In the genomic region with DNA sequence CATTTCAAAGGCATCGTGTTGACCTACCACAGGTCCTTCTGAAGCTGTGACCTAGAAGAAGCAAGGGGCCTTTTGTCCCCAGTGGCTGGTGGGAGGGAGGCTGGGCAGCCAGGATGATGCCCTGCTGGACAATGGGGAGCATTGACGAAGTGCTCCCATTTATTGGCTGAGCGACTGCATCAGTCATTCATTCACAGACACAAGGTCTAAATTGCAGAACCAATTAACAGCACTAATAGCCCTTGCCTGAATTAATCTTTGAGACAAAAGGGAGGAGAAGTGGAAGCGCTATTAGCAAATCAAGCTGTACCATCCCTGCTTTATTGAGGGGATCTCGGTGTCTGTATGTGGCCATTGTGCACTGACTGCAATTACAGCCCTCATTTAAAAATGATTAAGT, we compare ENCODE assay signal across 16 mouse cellular contexts. TPM values are rescaled to one million over a fixed set of nuclear protein-coding genes. Genes with fewer than 3 reads are reported as not detected.
A peak's percentile ranks its signal among the peaks of the same experiment; 100 is the strongest.
DNase-seq lines count a peak whose midpoint lies in the region; ATAC-seq lines count a peak whose summit lies in the region.
"Had no signal": no experiment of that assay in that cellular context is flagged by ENCODE, and none has a peak within 500 bp of the region (broad histone marks: within the 10 kb centered on the region; RNA-seq: fewer than 3 reads in every experiment).

No protein-coding gene starts in this region.

- no peak for DNase-seq in hindbrain, embryonic 10.5 days (ENCODE audit: low spot score)
- peak; percentile 89 for DNase-seq in Muller cell, postnatal 12 days (ENCODE audit: inconsistent ontology term)
- DNase-seq in layer of hippocampus, postnatal 14 days (ENCODE audit: low spot score in 2 of 2) = peak; percentile 13 to 52
- no peak for DNase-seq in testis, postnatal 14 days (ENCODE audit: low spot score)
- DNase-seq in lung, postnatal 4 days = no peak
- DNase-seq: gastrocnemius, adult 2 months; kidney, adult 8-10 months had no signal

- H3K4me2 ChIP-seq in hindbrain, embryonic 12.5 days (replicated peaks) = no peak overlapping the region
- H3K4me2 ChIP-seq in forebrain, embryonic 16.5 days (ENCODE audit: low read length) = peak overlapping the region; percentile 14; the same call in 1 of the 2 replicates
- H3K4me2 ChIP-seq in intestine, embryonic 16.5 days (ENCODE audit: low read depth, low read length) = no peak overlapping the region

- H3K27me3 ChIP-seq in hindbrain, embryonic 12.5 days = 0 out of 2 replicates have a peak, but pooled peaks cover 4% of the 10 kb centered on the region
- no peaks in the 10 kb centered on the region for H3K27me3 ChIP-seq in hindbrain, embryonic 10.5 days (ENCODE audit: insufficient read depth, poor library complexity, severe bottlenecking)
- H3K27me3 ChIP-seq in forebrain, embryonic 16.5 days (replicated peaks; ENCODE audit: control insufficient read depth, insufficient read depth, low read length) = no peaks in the 10 kb centered on the region
- H3K27me3 ChIP-seq in intestine, embryonic 16.5 days (replicated peaks; ENCODE audit: control insufficient read depth, insufficient read depth, low read length) = no peaks in the 10 kb centered on the region
- H3K27me3 ChIP-seq: CH12.LX had no signal

- ATAC-seq in hindbrain, embryonic 12.5 days (ENCODE audit: low FRiP score) = peak; percentile 66
- peak; percentile 54 for ATAC-seq in forebrain, embryonic 16.5 days
- ATAC-seq in intestine, embryonic 16.5 days = no peak
- ATAC-seq: lung, postnatal 0 days had no signal

- no peak overlapping the region for H3K4me3 ChIP-seq in hindbrain, embryonic 12.5 days
- no peak overlapping the region for H3K4me3 ChIP-seq in hindbrain, embryonic 10.5 days
- no peak overlapping the region for H3K4me3 ChIP-seq in forebrain, embryonic 16.5 days (replicated peaks; ENCODE audit: low read length)
- H3K4me3 ChIP-seq in intestine, embryonic 16.5 days (ENCODE audit: low read length) = no peak overlapping the region
- H3K4me3 ChIP-seq: gastrocnemius, adult 2 months had no signal

- 45% methylated on average over 5 of the region's 5 CpGs for WGBS in hindbrain, embryonic 12.5 days
- WGBS in hindbrain, embryonic 10.5 days = 66% methylated on average over 5 of the region's 5 CpGs
- 9% methylated on average over 5 of the region's 5 CpGs for WGBS in forebrain, embryonic 16.5 days
- WGBS in intestine, embryonic 16.5 days = 79% methylated on average over 5 of the region's 5 CpGs

- H3K27ac ChIP-seq in hindbrain, embryonic 12.5 days = no peak overlapping the region
- H3K27ac ChIP-seq in hindbrain, embryonic 10.5 days = no peak overlapping the region
- H3K27ac ChIP-seq in forebrain, embryonic 16.5 days (ENCODE audit: low read length) = no peak overlapping the region
- H3K27ac ChIP-seq in intestine, embryonic 16.5 days (ENCODE audit: low read length) = no peak overlapping the region
- H3K27ac ChIP-seq: gastrocnemius, adult 2 months had no signal

- H3K9ac ChIP-seq in hindbrain, embryonic 12.5 days = no peak overlapping the region
- H3K9ac ChIP-seq in forebrain, embryonic 16.5 days (replicated peaks; ENCODE audit: low read depth, low read length) = no peak overlapping the region
- H3K9ac ChIP-seq in intestine, embryonic 16.5 days (ENCODE audit: low read depth, low read length) = no peak overlapping the region

- peaks cover 4% of the 10 kb centered on the region; the same call in 1 of the 2 replicates for H3K4me1 ChIP-seq in hindbrain, embryonic 12.5 days
- peaks cover 16% of the 10 kb centered on the region; the same call in 1 of the 2 replicates for H3K4me1 ChIP-seq in hindbrain, embryonic 10.5 days (replicated peaks)
- peaks cover 6% of the 10 kb centered on the region; the same call in 1 of the 2 replicates for H3K4me1 ChIP-seq in forebrain, embryonic 16.5 days (replicated peaks; ENCODE audit: control insufficient read depth, insufficient read depth, low read length)
- no peaks in the 10 kb centered on the region for H3K4me1 ChIP-seq in intestine, embryonic 16.5 days (ENCODE audit: control insufficient read depth, insufficient read depth, low read length)

- H3K9me3 ChIP-seq in hindbrain, embryonic 12.5 days (replicated peaks) = no peaks in the 10 kb centered on the region
- H3K9me3 ChIP-seq in hindbrain, embryonic 10.5 days = no peaks in the 10 kb centered on the region
- no peaks in the 10 kb centered on the region for H3K9me3 ChIP-seq in forebrain, embryonic 16.5 days (ENCODE audit: control insufficient read depth, low read length)
- no peaks in the 10 kb centered on the region for H3K9me3 ChIP-seq in intestine, embryonic 16.5 days (ENCODE audit: control insufficient read depth, low read length)

- H3K36me3 ChIP-seq in hindbrain, embryonic 12.5 days = no peaks in the 10 kb centered on the region
- no peaks in the 10 kb centered on the region for H3K36me3 ChIP-seq in hindbrain, embryonic 10.5 days
- H3K36me3 ChIP-seq in forebrain, embryonic 16.5 days (ENCODE audit: control insufficient read depth, insufficient read depth) = no peaks in the 10 kb centered on the region
- no peaks in the 10 kb centered on the region for H3K36me3 ChIP-seq in intestine, embryonic 16.5 days (ENCODE audit: control insufficient read depth, insufficient read depth, low read length)

RNA-seq across cellular contexts. Expression of gene Cldn18, which starts 27.5 kb away (rescaled TPM):
- polyA plus RNA-seq in hindbrain, embryonic 12.5 days (2016; fragmentation: Nextera tagmentation; extraction: Ambion mirVana) = not detected in 2 replicates
- polyA plus RNA-seq in hindbrain, embryonic 10.5 days (2016; fragmentation: Nextera tagmentation; extraction: Ambion mirVana) = not detected in 2 replicates
- polyA plus RNA-seq in forebrain, embryonic 16.5 days (2015; fragmentation: Nextera tagmentation; extraction: Ambion mirVana) = 0.20 TPM in 1 of 2 replicates, not detected in the other
- total RNA-seq in layer of hippocampus, postnatal 14 days (2021) = not detected
- 0.99 and 1.1 TPM in 2 replicates for polyA plus RNA-seq in intestine, embryonic 16.5 days (2015; fragmentation: Nextera tagmentation; extraction: Ambion mirVana)
- total RNA-seq: CH12.LX; gastrocnemius, adult 2 months had no signal
- polyA plus RNA-seq: cortical plate, adult 2 months; limb, embryonic 14.5 days; spleen, adult 2 months; thymus, postnatal 0 days had no signal

Comparison
In these comparisons a context has a peak if more than half of its experiments do, and no peak if none do; other contexts are left out.
1. DNase-seq: peak in Muller cell, postnatal 12 days (single experiment) and layer of hippocampus, postnatal 14 days (2 of 2); none in hindbrain, embryonic 10.5 days (single experiment), testis, postnatal 14 days (single experiment) and lung, postnatal 4 days (0 of 2).